11 mouse cellular contexts compared by ENCODE assay signal in genomic region chr14:55077481-55078365, GRCm38 (mm10). TPM values are rescaled to one million over a fixed set of nuclear protein-coding genes. Genes with fewer than 3 reads are reported as not detected.
A peak's percentile ranks its signal among the peaks of the same experiment; 100 is the strongest.
DNase-seq lines count a peak whose midpoint lies in the region; ATAC-seq lines count a peak whose summit lies in the region.
"Had no signal": no experiment of that assay in that cellular context is flagged by ENCODE, and none has a peak within 500 bp of the region (broad histone marks: within the 10 kb centered on the region; RNA-seq: fewer than 3 reads in every experiment).

No protein-coding gene starts in this region.

- no peak for DNase-seq in heart, adult 11 months
- DNase-seq in ES-CJ7 (ENCODE audit: low read depth, low spot score) = peak; percentile 89
- no peak for DNase-seq in liver, embryonic 13.5 days
- DNase-seq in adrenal gland, postnatal 4 days (ENCODE audit: low spot score in 2 of 2) = no peak
- no peak for DNase-seq in adrenal gland, adult 2 months
- DNase-seq: adrenal gland, postnatal 36 days; heart, postnatal 36 days; spleen, adult 18-20 months had no signal

- H3K9ac ChIP-seq in heart, embryonic 14.5 days (ENCODE audit: low read length) = peak overlapping the region; percentile 30; the same call in 1 of the 2 replicates
- peak overlapping the region; percentile 65 for H3K9ac ChIP-seq in forebrain, embryonic 13.5 days
- H3K9ac ChIP-seq in liver, embryonic 13.5 days = 0 out of 2 replicates have a peak overlapping the region, but pooled peaks have one; percentile 15

- H3K4me3 ChIP-seq in heart, embryonic 14.5 days (ENCODE audit: control insufficient read depth in 1 of 2, insufficient read depth in 1 of 2, low read depth in 1 of 2, low read length in 2 of 2) = no peak overlapping the region
- H3K4me3 ChIP-seq in forebrain, embryonic 13.5 days = no peak overlapping the region
- no peak overlapping the region for H3K4me3 ChIP-seq in liver, embryonic 13.5 days (replicated peaks)

- H3K9me3 ChIP-seq in heart, embryonic 14.5 days (ENCODE audit: control insufficient read depth, low read length) = no peaks in the 10 kb centered on the region
- no peaks in the 10 kb centered on the region for H3K9me3 ChIP-seq in forebrain, embryonic 13.5 days (replicated peaks)
- no peaks in the 10 kb centered on the region for H3K9me3 ChIP-seq in liver, embryonic 13.5 days (replicated peaks)

- no peaks in the 10 kb centered on the region for H3K36me3 ChIP-seq in heart, embryonic 14.5 days (ENCODE audit: control insufficient read depth, insufficient read depth, low read length)
- H3K36me3 ChIP-seq in forebrain, embryonic 13.5 days (ENCODE audit: poor library complexity, severe bottlenecking) = peaks cover 37% of the 10 kb centered on the region
- H3K36me3 ChIP-seq in liver, embryonic 13.5 days = peaks cover 24% of the 10 kb centered on the region

- H3K4me1 ChIP-seq in heart, embryonic 14.5 days (ENCODE audit: control insufficient read depth in 2 of 2, insufficient read depth in 2 of 2, low read length in 2 of 2) = peaks cover 6 to 19% of the 10 kb centered on the region in 2 experiments
- H3K4me1 ChIP-seq in forebrain, embryonic 13.5 days = peaks cover 60% of the 10 kb centered on the region
- H3K4me1 ChIP-seq in liver, embryonic 13.5 days (replicated peaks) = peaks cover 30% of the 10 kb centered on the region

- no peak for ATAC-seq in heart, embryonic 14.5 days (ENCODE audit: insufficient number of reproducible peaks, insufficient read depth, low FRiP score, low read depth)
- ATAC-seq in forebrain, embryonic 13.5 days = peak; percentile 37
- no peak for ATAC-seq in liver, embryonic 13.5 days (ENCODE audit: low read depth)
- no peak for ATAC-seq in CD4-positive, CD25-positive, alpha-beta regulatory T cell, adult 4 months

- 29% methylated on average over 15 of the region's 15 CpGs for WGBS in heart, embryonic 14.5 days
- WGBS in forebrain, embryonic 13.5 days = 10% methylated on average over 15 of the region's 15 CpGs
- 36% methylated on average over 15 of the region's 15 CpGs for WGBS in liver, embryonic 13.5 days (ENCODE audit: insufficient replicate concordance)

- H3K4me2 ChIP-seq in heart, embryonic 14.5 days (ENCODE audit: low read length) = no peak overlapping the region
- peak overlapping the region; percentile 49 for H3K4me2 ChIP-seq in forebrain, embryonic 13.5 days
- H3K4me2 ChIP-seq in liver, embryonic 13.5 days = peak overlapping the region; percentile 46; the same call in 1 of the 2 replicates

- H3K27me3 ChIP-seq in heart, embryonic 14.5 days (ENCODE audit: control insufficient read depth, insufficient read depth, low read length) = peaks cover 20% of the 10 kb centered on the region
- H3K27me3 ChIP-seq in forebrain, embryonic 13.5 days = no peaks in the 10 kb centered on the region
- H3K27me3 ChIP-seq in liver, embryonic 13.5 days = peaks cover 35% of the 10 kb centered on the region

- H3K27ac ChIP-seq in heart, embryonic 14.5 days (replicated peaks in 1 of 2; ENCODE audit: control insufficient read depth in 1 of 2, insufficient read depth in 1 of 2, low read depth in 2 of 2, low read length in 2 of 2) = no peak overlapping the region
- peak overlapping the region; percentile 92 for H3K27ac ChIP-seq in forebrain, embryonic 13.5 days
- no peak overlapping the region for H3K27ac ChIP-seq in liver, embryonic 13.5 days

RNA-seq across cellular contexts. Expression of gene Zfhx2, which starts 14.4 kb away (rescaled TPM):
- 2.6 and 3.0 TPM in 2 replicates for polyA plus RNA-seq in heart, embryonic 14.5 days (2014; fragmentation: Nextera tagmentation; extraction: Ambion mirVana)
- 26.7 and 28.0 TPM in 2 replicates for polyA plus RNA-seq in forebrain, embryonic 13.5 days (2015; fragmentation: Nextera tagmentation; extraction: Ambion mirVana)
- polyA plus RNA-seq in liver, embryonic 13.5 days (2015; fragmentation: Nextera tagmentation; extraction: Ambion mirVana) = 1.1 and 1.2 TPM in 2 replicates
- 10 to 100 TPM; 11.9 to 13.5 TPM for total RNA-seq in adrenal gland, postnatal 4 days (2021)
- 1 to 10 TPM; 6.3 to 7.3 TPM for total RNA-seq in adrenal gland, adult 2 months (2021)
- 3.0 and 4.2 TPM in 2 replicates for polyA plus RNA-seq in adrenal gland, adult 2 months (2012; rRNA removed)
- polyA plus RNA-seq in CD4-positive, CD25-positive, alpha-beta regulatory T cell, adult 4 months (2017; shearing (Covaris generic)) = 1 to 10 TPM; 4.2 to 4.6 TPM

RNA-seq across cellular contexts. Expression of gene Thtpa, which starts 16.9 kb away (rescaled TPM):
- 12.8 and 15.1 TPM in 2 replicates for polyA plus RNA-seq in heart, embryonic 14.5 days (2014; fragmentation: Nextera tagmentation; extraction: Ambion mirVana)
- 39.0 and 42.0 TPM in 2 replicates for polyA plus RNA-seq in forebrain, embryonic 13.5 days (2015; fragmentation: Nextera tagmentation; extraction: Ambion mirVana)
- 5.5 TPM in 2 replicates for polyA plus RNA-seq in liver, embryonic 13.5 days (2015; fragmentation: Nextera tagmentation; extraction: Ambion mirVana)
- 10 to 100 TPM; 21.0 to 21.3 TPM for total RNA-seq in adrenal gland, postnatal 4 days (2021)
- 10 to 100 TPM; 11.6 to 21.6 TPM for total RNA-seq in adrenal gland, adult 2 months (2021)
- 6.0 and 6.7 TPM in 2 replicates for polyA plus RNA-seq in adrenal gland, adult 2 months (2012; rRNA removed)
- polyA plus RNA-seq in CD4-positive, CD25-positive, alpha-beta regulatory T cell, adult 4 months (2017; shearing (Covaris generic)) = 10 to 100 TPM; 11.6 to 17.9 TPM

RNA-seq across cellular contexts. Expression of gene Ap1g2, which starts 28.7 kb away (rescaled TPM):
- polyA plus RNA-seq in heart, embryonic 14.5 days (2014; fragmentation: Nextera tagmentation; extraction: Ambion mirVana) = 7.6 and 8.6 TPM in 2 replicates
- 9.7 and 9.8 TPM in 2 replicates for polyA plus RNA-seq in forebrain, embryonic 13.5 days (2015; fragmentation: Nextera tagmentation; extraction: Ambion mirVana)
- 26.1 and 27.6 TPM in 2 replicates for polyA plus RNA-seq in liver, embryonic 13.5 days (2015; fragmentation: Nextera tagmentation; extraction: Ambion mirVana)
- total RNA-seq in adrenal gland, postnatal 4 days (2021) = 10 to 100 TPM; 30.3 to 34.0 TPM
- 10 to 100 TPM; 21.9 to 24.8 TPM for total RNA-seq in adrenal gland, adult 2 months (2021)
- 27.3 and 30.3 TPM in 2 replicates for polyA plus RNA-seq in adrenal gland, adult 2 months (2012; rRNA removed)
- polyA plus RNA-seq in CD4-positive, CD25-positive, alpha-beta regulatory T cell, adult 4 months (2017; shearing (Covaris generic)) = 100 to 1,000 TPM; 110 to 194 TPM

RNA-seq across cellular contexts. Expression of gene Jph4, which starts 39.0 kb away (rescaled TPM):
- 0.05 and 0.18 TPM in 2 replicates for polyA plus RNA-seq in heart, embryonic 14.5 days (2014; fragmentation: Nextera tagmentation; extraction: Ambion mirVana)
- polyA plus RNA-seq in forebrain, embryonic 13.5 days (2015; fragmentation: Nextera tagmentation; extraction: Ambion mirVana) = 17.5 and 17.7 TPM in 2 replicates
- 0.06 and 0.07 TPM in 2 replicates for polyA plus RNA-seq in liver, embryonic 13.5 days (2015; fragmentation: Nextera tagmentation; extraction: Ambion mirVana)
- total RNA-seq in adrenal gland, postnatal 4 days (2021) = 10 to 100 TPM; 11.9 to 14.8 TPM
- 1 to 10 TPM; 2.5 to 3.0 TPM for total RNA-seq in adrenal gland, adult 2 months (2021)
- polyA plus RNA-seq in adrenal gland, adult 2 months (2012; rRNA removed) = 4.0 and 6.8 TPM in 2 replicates
- not detected for polyA plus RNA-seq in CD4-positive, CD25-positive, alpha-beta regulatory T cell, adult 4 months (2017; shearing (Covaris generic))

Comparison
In these comparisons a context has a peak if more than half of its experiments do, and no peak if none do; other contexts are left out.
1. H3K9ac ChIP-seq: peak in every context shown above with its lines; median percentile 65 in forebrain, embryonic 13.5 days; 30 in heart, embryonic 14.5 days; 15 in liver, embryonic 13.5 days.